Mouse (Mus musculus): ENCODE results near the gene Zfp853. TPM values are rescaled to one million over a fixed set of nuclear protein-coding genes. Genes with fewer than 3 reads are reported as not detected.
A peak's percentile ranks its signal among the peaks of the same experiment; 100 is the strongest.

Gene Zfp853
- polyA plus RNA-seq, 1 experiment from 2014 or later, result 0.31 TPM

DNA sequence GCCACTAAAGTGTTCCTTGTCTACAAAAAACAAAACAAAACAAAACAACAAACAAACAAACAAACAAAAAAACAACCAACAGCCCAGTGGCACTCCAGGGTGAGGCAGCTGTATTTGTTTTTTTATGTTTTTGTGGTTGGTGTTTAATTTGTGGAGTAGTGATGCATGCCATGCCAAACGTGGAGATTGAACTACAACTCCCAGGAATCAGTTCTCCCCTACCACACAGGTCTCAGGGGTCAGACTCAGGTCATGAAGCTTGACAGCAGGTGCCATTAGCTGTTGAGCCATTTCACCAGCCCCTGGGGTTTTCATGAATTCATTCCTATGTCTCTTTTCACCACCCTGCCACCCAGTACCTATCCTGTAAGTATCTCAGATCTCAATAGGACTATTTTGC, 28.0 kb downstream of the Zfp853 start:
- no peak overlapping the region for H3K9ac ChIP-seq (ENCODE audit: low read depth, low read length)
- no peak overlapping the region for H3K27ac ChIP-seq (ENCODE audit: low read depth, low read length)
- H3K9me3 ChIP-seq (ENCODE audit: control insufficient read depth, low read length), result no peaks in the 10 kb centered on the region
- H3K36me3 ChIP-seq (ENCODE audit: control insufficient read depth, insufficient read depth, low read length), result peaks cover 24% of the 10 kb centered on the region
- H3K4me2 ChIP-seq (ENCODE audit: low read length), result no peak overlapping the region
- no peak for ATAC-seq
- no peak overlapping the region for H3K4me3 ChIP-seq (ENCODE audit: low read length)
- no peaks in the 10 kb centered on the region for H3K27me3 ChIP-seq (replicated peaks; ENCODE audit: control insufficient read depth, insufficient read depth, low read length)
- H3K4me1 ChIP-seq (ENCODE audit: control insufficient read depth, insufficient read depth, low read depth, low read length), result peaks cover 20% of the 10 kb centered on the region
- 40% methylated on average over 1 of the region's 1 CpGs for WGBS

DNA sequence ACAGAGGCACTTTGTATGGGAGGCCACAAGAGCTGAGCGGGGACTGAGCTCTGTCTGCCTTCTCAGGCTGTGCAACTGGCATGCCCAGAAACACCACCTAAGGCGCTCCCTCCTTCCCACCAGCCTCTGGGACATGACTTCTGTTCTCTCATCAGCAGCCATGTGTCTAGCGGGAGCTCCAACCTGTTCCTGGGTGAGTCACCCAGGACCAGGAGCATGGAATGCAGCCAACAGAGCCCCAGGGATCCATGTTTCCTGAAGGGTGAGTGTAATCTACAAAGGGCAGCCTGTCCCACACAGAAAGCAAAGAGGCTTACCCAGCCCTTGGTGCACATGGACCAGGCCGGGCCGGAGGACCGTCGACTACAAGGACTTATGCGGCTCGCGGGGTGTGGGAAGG, 28.7 kb downstream of the Zfp853 start:
- WGBS, result 97% methylated on average over 10 of the region's 10 CpGs
- Histone ChIP-seq H3K27me3 (replicated peaks; ENCODE audit: control insufficient read depth, insufficient read depth, low read length) (no peaks in the 10 kb centered on the region), H3K9ac (ENCODE audit: low read depth, low read length) (no peak overlapping the region)

DNA sequence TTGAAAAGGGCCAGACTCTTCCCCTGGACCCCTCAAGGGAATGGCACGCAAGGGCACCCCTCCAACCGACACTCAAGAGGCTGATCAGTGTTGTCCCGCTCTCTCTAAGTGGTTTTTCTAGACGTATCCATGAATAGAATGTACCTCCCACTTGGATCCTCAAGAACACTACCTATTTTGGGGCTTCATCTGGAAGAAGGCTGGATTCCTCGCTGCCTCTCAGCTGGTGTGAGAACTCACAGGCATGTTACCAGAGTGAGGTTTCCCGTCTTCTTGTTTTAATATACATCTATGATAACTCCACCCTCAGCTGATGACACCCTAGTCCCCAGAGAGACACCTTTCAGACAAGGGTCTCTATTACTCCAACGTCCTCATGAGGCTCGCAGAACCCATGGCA, 31.8 kb downstream of the Zfp853 start:
- Histone ChIP-seq H3K9me3 (ENCODE audit: control insufficient read depth, low read length) (no peaks in the 10 kb centered on the region), H3K27ac (ENCODE audit: low read depth, low read length) (no peak overlapping the region), H3K36me3 (ENCODE audit: control insufficient read depth, insufficient read depth, low read length) (peaks cover 31% of the 10 kb centered on the region), H3K27me3 (replicated peaks; ENCODE audit: control insufficient read depth, insufficient read depth, low read length) (peaks cover 10% of the 10 kb centered on the region), H3K4me3 (ENCODE audit: low read length) (no peak overlapping the region), H3K4me2 (ENCODE audit: low read length) (no peak overlapping the region), H3K4me1 (ENCODE audit: control insufficient read depth, insufficient read depth, low read depth, low read length) (no peaks in the 10 kb centered on the region), H3K9ac (ENCODE audit: low read depth, low read length) (no peak overlapping the region)
- 94% methylated on average over 8 of the region's 8 CpGs for WGBS
- ATAC-seq, result no peak

More for the DNA sequence above, 28.7 kb downstream of the Zfp853 start:
- Histone ChIP-seq H3K4me3 (ENCODE audit: low read length) (no peak overlapping the region), H3K4me2 (ENCODE audit: low read length) (no peak overlapping the region), H3K9me3 (ENCODE audit: control insufficient read depth, low read length) (no peaks in the 10 kb centered on the region), H3K4me1 (ENCODE audit: control insufficient read depth, insufficient read depth, low read depth, low read length) (peaks cover 17% of the 10 kb centered on the region), H3K27ac (ENCODE audit: low read depth, low read length) (no peak overlapping the region), H3K36me3 (ENCODE audit: control insufficient read depth, insufficient read depth, low read length) (peaks cover 28% of the 10 kb centered on the region)
- ATAC-seq, result no peak

DNA sequence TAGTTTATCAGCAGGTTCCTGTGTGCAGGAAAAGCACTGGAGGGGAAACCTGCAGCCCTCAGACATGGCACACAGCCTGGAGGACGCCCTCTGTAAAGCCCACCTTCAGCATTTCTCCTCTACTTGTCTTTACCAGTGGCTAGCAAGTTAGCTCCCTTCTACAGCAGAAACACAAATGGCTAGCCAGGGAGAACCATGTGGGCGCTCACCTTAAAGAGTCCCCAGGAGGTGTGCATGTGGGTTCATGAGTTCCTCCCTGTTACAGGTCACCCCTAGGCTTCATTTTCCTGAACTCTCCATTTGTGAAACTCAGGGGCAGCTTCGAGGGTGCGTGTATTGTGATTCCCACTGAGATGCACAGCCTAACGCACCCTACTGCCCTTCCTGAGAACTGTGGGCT, 37.6 kb downstream of the Zfp853 start:
- H3K4me1 ChIP-seq (ENCODE audit: control insufficient read depth, insufficient read depth, low read depth, low read length), result peaks cover 17% of the 10 kb centered on the region
- H3K4me3 ChIP-seq (ENCODE audit: low read length), result no peak overlapping the region
- WGBS, result 93% methylated on average over 5 of the region's 5 CpGs
- no peak overlapping the region for H3K9ac ChIP-seq (ENCODE audit: low read depth, low read length)
- H3K9me3 ChIP-seq (ENCODE audit: control insufficient read depth, low read length), result peaks cover 2% of the 10 kb centered on the region; the same call in 1 of the 2 replicates
- ATAC-seq, result no peak
- no peak overlapping the region for H3K4me2 ChIP-seq (ENCODE audit: low read length)
- peaks cover 28% of the 10 kb centered on the region for H3K27me3 ChIP-seq (replicated peaks; ENCODE audit: control insufficient read depth, insufficient read depth, low read length)
- peaks cover 42% of the 10 kb centered on the region for H3K36me3 ChIP-seq (ENCODE audit: control insufficient read depth, insufficient read depth, low read length)
- no peak overlapping the region for H3K27ac ChIP-seq (ENCODE audit: low read depth, low read length)

DNA sequence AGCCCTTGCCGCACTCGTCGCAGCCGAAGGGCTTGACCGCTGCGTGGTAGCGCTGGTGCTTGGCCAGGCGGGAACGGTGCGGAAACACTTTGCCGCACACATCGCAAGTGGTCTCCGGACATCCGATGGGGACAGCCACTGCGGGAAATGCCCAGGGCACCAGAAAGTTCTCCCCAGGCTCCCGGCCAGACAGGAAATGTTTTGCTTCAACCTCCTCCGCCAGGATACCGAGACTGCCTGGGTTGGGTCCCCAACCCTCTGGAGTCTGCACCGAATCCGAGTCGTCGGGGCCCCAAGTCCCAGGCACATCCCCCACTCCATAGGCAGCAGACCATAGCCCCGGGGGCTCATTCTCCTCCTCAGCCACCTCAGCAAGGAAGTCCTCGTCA, 38.3 kb downstream of the Zfp853 start:
- no peak for ATAC-seq
- Histone ChIP-seq H3K27me3 (replicated peaks; ENCODE audit: control insufficient read depth, insufficient read depth, low read length) (peaks cover 28% of the 10 kb centered on the region), H3K27ac (ENCODE audit: low read depth, low read length) (no peak overlapping the region), H3K9ac (ENCODE audit: low read depth, low read length) (no peak overlapping the region), H3K36me3 (ENCODE audit: control insufficient read depth, insufficient read depth, low read length) (peaks cover 40% of the 10 kb centered on the region), H3K4me2 (ENCODE audit: low read length) (no peak overlapping the region), H3K9me3 (ENCODE audit: control insufficient read depth, low read length) (peaks cover 2% of the 10 kb centered on the region; the same call in 1 of the 2 replicates), H3K4me1 (ENCODE audit: control insufficient read depth, insufficient read depth, low read depth, low read length) (peaks cover 17% of the 10 kb centered on the region), H3K4me3 (ENCODE audit: low read length) (no peak overlapping the region)
- WGBS, result 38% methylated on average over 24 of the region's 24 CpGs

DNA sequence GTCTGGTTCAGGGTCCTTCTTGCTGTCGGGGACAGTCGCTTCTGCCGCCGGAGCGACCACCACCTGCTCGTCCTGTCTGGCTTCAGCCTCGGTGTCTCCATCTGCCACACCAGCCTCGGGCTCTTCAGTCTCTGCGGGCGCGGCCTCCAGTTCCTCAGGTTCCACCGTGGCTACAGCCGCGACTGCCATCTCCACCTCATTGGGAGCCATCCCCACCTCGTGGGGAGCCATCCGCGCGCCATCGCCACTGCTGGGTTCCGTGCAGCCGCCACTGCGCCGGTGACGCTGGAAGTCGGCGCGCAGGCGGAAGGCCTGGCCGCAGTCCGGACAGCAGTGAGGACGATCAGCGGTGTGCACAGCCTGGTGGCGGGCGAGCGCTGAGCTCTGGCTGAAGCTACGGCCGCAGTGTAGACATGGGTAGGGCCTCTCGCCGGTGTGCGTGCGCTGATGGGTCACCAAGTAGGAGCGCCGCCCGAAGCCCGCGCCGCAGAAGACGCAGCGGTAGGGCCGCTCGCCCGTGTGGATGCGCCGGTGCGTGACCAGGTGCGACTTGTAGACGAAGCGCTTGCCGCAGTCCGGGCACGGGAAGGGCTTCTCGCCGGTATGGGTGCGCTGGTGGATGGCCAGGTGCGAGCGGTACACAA, 38.8 kb downstream of the Zfp853 start:
- Histone ChIP-seq H3K4me3 (ENCODE audit: low read length) (0 out of 2 replicates have a peak overlapping the region, but pooled peaks have one; percentile 6), H3K9me3 (ENCODE audit: control insufficient read depth, low read length) (peaks cover 2% of the 10 kb centered on the region; the same call in 1 of the 2 replicates), H3K27ac (ENCODE audit: low read depth, low read length) (no peak overlapping the region), H3K4me2 (ENCODE audit: low read length) (no peak overlapping the region; the same call in 1 of the 2 replicates), H3K36me3 (ENCODE audit: control insufficient read depth, insufficient read depth, low read length) (peaks cover 38% of the 10 kb centered on the region), H3K4me1 (ENCODE audit: control insufficient read depth, insufficient read depth, low read depth, low read length) (peaks cover 17% of the 10 kb centered on the region), H3K9ac (ENCODE audit: low read depth, low read length) (no peak overlapping the region), H3K27me3 (replicated peaks; ENCODE audit: control insufficient read depth, insufficient read depth, low read length) (peaks cover 28% of the 10 kb centered on the region)
- ATAC-seq, result no peak
- 19% methylated on average over 66 of the region's 66 CpGs for WGBS

DNA sequence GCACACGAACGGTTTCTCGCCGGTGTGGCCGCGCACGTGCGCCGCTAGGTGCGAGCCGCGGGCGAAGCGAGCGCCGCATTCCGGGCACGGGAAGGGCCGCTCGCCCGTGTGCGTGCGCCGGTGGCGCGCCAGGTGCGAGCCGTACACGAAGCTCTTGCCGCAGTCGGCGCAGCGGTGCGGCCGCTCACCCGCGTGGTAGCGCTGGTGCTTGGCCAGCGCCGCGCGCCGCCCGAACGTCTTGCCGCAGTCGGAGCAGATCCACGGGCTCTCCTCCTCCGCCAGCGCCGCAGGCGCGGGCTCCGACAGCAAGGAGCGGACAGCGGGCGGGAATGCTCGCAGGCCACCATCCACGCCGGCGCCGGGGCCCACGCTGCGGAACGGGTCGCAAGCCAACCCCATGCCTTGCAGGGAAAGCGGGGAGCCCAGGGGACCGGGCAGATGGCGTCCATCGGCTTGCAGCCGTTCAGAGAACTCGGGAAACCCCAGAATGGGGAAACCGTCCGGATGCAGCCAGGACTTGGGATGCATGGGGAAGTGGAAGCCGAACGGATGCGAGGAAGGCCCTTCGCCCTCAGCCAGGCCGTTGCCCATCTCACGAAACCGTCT, 39.4 kb downstream of the Zfp853 start:
- 8% methylated on average over 79 of the region's 81 CpGs for WGBS
- 0 out of 2 replicates have a peak, but pooled peaks have one; percentile 2 for ATAC-seq
- peaks cover 17% of the 10 kb centered on the region for H3K4me1 ChIP-seq (ENCODE audit: control insufficient read depth, insufficient read depth, low read depth, low read length)
- no peak overlapping the region for H3K27ac ChIP-seq (ENCODE audit: low read depth, low read length)
- H3K27me3 ChIP-seq (replicated peaks; ENCODE audit: control insufficient read depth, insufficient read depth, low read length), result peaks cover 28% of the 10 kb centered on the region
- peaks cover 37% of the 10 kb centered on the region for H3K36me3 ChIP-seq (ENCODE audit: control insufficient read depth, insufficient read depth, low read length)
- peaks cover 2% of the 10 kb centered on the region; the same call in 1 of the 2 replicates for H3K9me3 ChIP-seq (ENCODE audit: control insufficient read depth, low read length)
- peak overlapping the region; percentile 30 for H3K4me3 ChIP-seq (ENCODE audit: low read length)
- peak overlapping the region; percentile 56 for H3K4me2 ChIP-seq (ENCODE audit: low read length)
- H3K9ac ChIP-seq (ENCODE audit: low read depth, low read length), result peak overlapping the region; percentile 52

DNA sequence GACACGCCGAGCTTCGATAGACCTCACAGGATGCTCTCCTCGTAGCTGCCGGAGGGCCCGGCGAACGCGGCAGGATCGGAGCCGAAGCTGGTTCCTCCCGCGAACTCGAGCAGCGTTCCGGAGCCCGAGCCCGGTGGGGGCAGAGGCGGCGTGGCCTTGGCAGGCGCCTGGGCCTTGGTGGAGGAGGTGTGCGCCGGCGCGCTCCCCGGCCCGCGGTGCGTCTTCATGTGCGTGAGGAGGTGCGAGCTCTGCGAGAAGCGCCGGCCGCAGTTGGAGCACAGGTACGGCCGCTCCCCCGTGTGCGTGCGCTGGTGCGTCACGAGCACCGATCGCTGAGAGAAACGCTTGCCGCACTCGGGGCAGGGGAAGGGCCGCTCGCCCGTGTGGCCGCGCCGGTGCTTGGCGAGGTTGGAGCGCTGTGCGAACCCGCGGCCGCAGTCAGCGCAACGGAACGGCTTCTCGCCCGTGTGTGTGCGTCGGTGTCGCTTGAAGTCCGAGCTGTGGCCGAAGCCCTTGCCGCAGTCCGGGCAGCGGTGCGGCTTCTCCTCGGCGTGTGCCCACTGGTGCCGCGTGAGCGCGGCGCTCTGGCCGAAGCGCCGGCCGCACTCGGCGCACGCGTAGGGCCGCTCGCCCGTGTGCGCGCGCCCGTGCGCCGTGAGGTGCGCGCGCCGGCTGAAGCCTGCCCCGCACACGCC, 40.1 kb downstream of the Zfp853 start:
- peak overlapping the region; percentile 52 for H3K9ac ChIP-seq (ENCODE audit: low read depth, low read length)
- peaks cover 26% of the 10 kb centered on the region for H3K27me3 ChIP-seq (replicated peaks; ENCODE audit: control insufficient read depth, insufficient read depth, low read length)
- peaks cover 17% of the 10 kb centered on the region for H3K4me1 ChIP-seq (ENCODE audit: control insufficient read depth, insufficient read depth, low read depth, low read length)
- ATAC-seq, result no peak
- H3K4me3 ChIP-seq (ENCODE audit: low read length), result peak overlapping the region; percentile 30
- peaks cover 2% of the 10 kb centered on the region; the same call in 1 of the 2 replicates for H3K9me3 ChIP-seq (ENCODE audit: control insufficient read depth, low read length)
- H3K27ac ChIP-seq (ENCODE audit: low read depth, low read length), result no peak overlapping the region
- WGBS, result 11% methylated on average over 100 of the region's 103 CpGs
- peaks cover 36% of the 10 kb centered on the region for H3K36me3 ChIP-seq (ENCODE audit: control insufficient read depth, insufficient read depth, low read length)
- H3K4me2 ChIP-seq (ENCODE audit: low read length), result peak overlapping the region; percentile 56

DNA sequence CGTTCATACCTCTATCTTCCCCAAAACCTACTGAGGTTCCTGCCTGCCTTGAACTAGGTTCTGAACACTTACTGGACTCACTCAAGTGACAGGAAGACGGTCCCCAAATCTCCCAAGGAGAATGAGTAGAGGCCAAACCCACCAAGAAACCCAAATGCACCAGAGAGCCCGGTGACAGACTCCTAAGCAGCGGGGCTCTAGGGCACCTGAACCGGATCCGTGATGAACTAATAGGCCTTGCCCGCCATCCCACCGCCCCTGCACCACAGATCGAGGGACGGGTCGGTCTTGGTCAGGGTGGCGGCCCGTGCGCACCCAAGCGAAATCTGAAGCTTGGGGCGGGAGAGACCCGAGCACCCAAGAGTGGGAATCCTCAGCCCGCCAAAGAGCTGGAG, 40.6 kb downstream of the Zfp853 start:
- WGBS, result 50% methylated on average over 18 of the region's 18 CpGs

More for the DNA sequence above, 40.6 kb downstream of the Zfp853 start:
- H3K9me3 ChIP-seq (ENCODE audit: control insufficient read depth, low read length), result peaks cover 2% of the 10 kb centered on the region; the same call in 1 of the 2 replicates
- H3K36me3 ChIP-seq (ENCODE audit: control insufficient read depth, insufficient read depth, low read length), result peaks cover 38% of the 10 kb centered on the region
- no peak overlapping the region; the same call in 1 of the 2 replicates for H3K4me2 ChIP-seq (ENCODE audit: low read length)
- peaks cover 22% of the 10 kb centered on the region for H3K27me3 ChIP-seq (replicated peaks; ENCODE audit: control insufficient read depth, insufficient read depth, low read length)
- H3K4me3 ChIP-seq (ENCODE audit: low read length), result no peak overlapping the region
- no peak overlapping the region for H3K9ac ChIP-seq (ENCODE audit: low read depth, low read length)
- no peak overlapping the region for H3K27ac ChIP-seq (ENCODE audit: low read depth, low read length)
- peaks cover 17% of the 10 kb centered on the region for H3K4me1 ChIP-seq (ENCODE audit: control insufficient read depth, insufficient read depth, low read depth, low read length)
- ATAC-seq, result no peak
